ENCODE assay signal across 14 mouse cellular contexts in genomic region chr15:85683271-85683670, GRCm38 (mm10). TPM values are rescaled to one million over a fixed set of nuclear protein-coding genes. Genes with fewer than 3 reads are reported as not detected.
DNase-seq lines count a peak whose midpoint lies in the region; ATAC-seq and TF ChIP-seq lines count a peak whose summit lies in the region.
"Had no signal": no experiment of that assay in that cellular context is flagged by ENCODE, and none has a peak within 500 bp of the region (broad histone marks: within the 10 kb centered on the region; RNA-seq: fewer than 3 reads in every experiment).

No protein-coding gene starts in this region.

- H3K79me2 ChIP-seq in heart, adult 2 months (replicated peaks; ENCODE audit: control insufficient read depth, insufficient read depth, low read length) = peaks cover 15% of the 10 kb centered on the region

- no peaks in the 10 kb centered on the region for H3K27me3 ChIP-seq in heart, adult 2 months (ENCODE audit: control insufficient read depth, insufficient read depth, low read length)
- no peaks in the 10 kb centered on the region for H3K27me3 ChIP-seq in hindbrain, postnatal 0 days (ENCODE audit: insufficient read depth, low read length)
- no peaks in the 10 kb centered on the region for H3K27me3 ChIP-seq in small intestine, adult 2 months (ENCODE audit: control insufficient read depth, insufficient read depth, low read length)
- no peaks in the 10 kb centered on the region for H3K27me3 ChIP-seq in thymus, adult 2 months (ENCODE audit: control insufficient read depth, insufficient read depth, low read length)
- H3K27me3 ChIP-seq: forebrain, embryonic 13.5 days had no signal

- intact Hi-C loops in heart, adult 2 months (cut with DNase I) = no loop called here
- intact Hi-C loops in left cerebral cortex, adult 2 months (cut with DNase I) = no loop called here
- intact Hi-C loops in left cerebral cortex, postnatal 36 days (cut with DNase I) = no loop called here

- H3K4me1 ChIP-seq in heart, adult 2 months (ENCODE audit: control insufficient read depth, insufficient read depth, low read length) = peaks cover 52% of the 10 kb centered on the region
- H3K4me1 ChIP-seq in hindbrain, postnatal 0 days (ENCODE audit: insufficient read depth, low read length) = peaks cover 20% of the 10 kb centered on the region
- H3K4me1 ChIP-seq in small intestine, adult 2 months (ENCODE audit: control insufficient read depth, insufficient read depth, insufficient read length, low read length) = peaks cover 44% of the 10 kb centered on the region
- H3K4me1 ChIP-seq in thymus, adult 2 months (replicated peaks; ENCODE audit: control insufficient read depth, insufficient read depth, low read length) = no peaks in the 10 kb centered on the region
- H3K4me1 ChIP-seq: liver, embryonic 15.5 days; megakaryocyte, embryonic 14.5 days had no signal

- TF ChIP-seq EP300 in heart, adult 2 months (IDR thresholded peaks at IDR 0.05; ENCODE audit: insufficient read depth, low read depth, low read length) = no peak

- no peak overlapping the region for H3K4me3 ChIP-seq in heart, adult 2 months
- H3K4me3 ChIP-seq in left cerebral cortex, adult 2 months = peak overlapping the region; percentile 28
- H3K4me3 ChIP-seq in hindbrain, postnatal 0 days (ENCODE audit: low read length) = no peak overlapping the region
- H3K4me3 ChIP-seq in small intestine, adult 2 months (ENCODE audit: low read depth, low read length) = peak overlapping the region; percentile 22
- H3K4me3 ChIP-seq in thymus, adult 2 months (ENCODE audit: control insufficient read depth, insufficient read depth, low read length) = no peak overlapping the region
- H3K4me3 ChIP-seq: forebrain, embryonic 13.5 days; liver, embryonic 15.5 days; megakaryocyte, embryonic 14.5 days had no signal

- peak overlapping the region; percentile 30; the same call in 1 of the 2 replicates for H3K4me2 ChIP-seq in hindbrain, postnatal 0 days (ENCODE audit: low read depth, low read length)
- H3K4me2 ChIP-seq: forebrain, embryonic 13.5 days; liver, embryonic 15.5 days had no signal

- WGBS in heart, adult 2 months = 78% methylated on average over 6 of the region's 6 CpGs
- WGBS in hindbrain, postnatal 0 days = 76% methylated on average over 6 of the region's 6 CpGs
- WGBS in small intestine, adult 2 months = 78% methylated on average over 6 of the region's 6 CpGs
- WGBS in thymus, adult 2 months = 94% methylated on average over 6 of the region's 6 CpGs

- no peak for DNase-seq in heart, adult 2 months
- DNase-seq in heart, adult 18-20 months = no peak
- no peak for DNase-seq in left cerebral cortex, adult 2 months (ENCODE audit: extremely low spot score in 1 of 2, low spot score in 2 of 2)
- DNase-seq in left cerebral cortex, postnatal 36 days (ENCODE audit: low spot score in 2 of 2) = no peak
- no peak for DNase-seq in hindbrain, postnatal 0 days (ENCODE audit: low spot score)
- DNase-seq in thymus, adult 2 months = no peak
- DNase-seq: cerebellum, postnatal 14 days; lung, postnatal 14 days; thymus, adult 18-20 months had no signal

- H3K36me3 ChIP-seq in heart, adult 2 months (ENCODE audit: control insufficient read depth, insufficient read depth, low read length) = peaks cover 62% of the 10 kb centered on the region
- H3K36me3 ChIP-seq in hindbrain, postnatal 0 days (ENCODE audit: insufficient read depth, low read length) = peaks cover 15% of the 10 kb centered on the region; the same call in 1 of the 2 replicates
- H3K36me3 ChIP-seq in small intestine, adult 2 months (ENCODE audit: control insufficient read depth, insufficient read depth, low read length) = peaks cover 63% of the 10 kb centered on the region
- peaks cover 17% of the 10 kb centered on the region for H3K36me3 ChIP-seq in thymus, adult 2 months (ENCODE audit: control insufficient read depth, insufficient read depth, low read length)
- H3K36me3 ChIP-seq: liver, embryonic 15.5 days had no signal

- no peak for ATAC-seq in hindbrain, postnatal 0 days
- ATAC-seq: forebrain, embryonic 13.5 days had no signal

- peak overlapping the region; percentile 30 for H3K9ac ChIP-seq in heart, adult 2 months (ENCODE audit: low read depth, low read length)
- H3K9ac ChIP-seq in hindbrain, postnatal 0 days (replicated peaks; ENCODE audit: low read length) = no peak overlapping the region
- H3K9ac ChIP-seq: forebrain, embryonic 13.5 days; liver, embryonic 15.5 days had no signal

- H3K9me3 ChIP-seq in hindbrain, postnatal 0 days (ENCODE audit: low read length) = no peaks in the 10 kb centered on the region
- H3K9me3 ChIP-seq: forebrain, embryonic 13.5 days; liver, embryonic 15.5 days; megakaryocyte, embryonic 14.5 days had no signal

- TF ChIP-seq CTCF in heart, adult 2 months (IDR thresholded peaks at IDR 0.05) = no peak
- no peak for TF ChIP-seq CTCF in left cerebral cortex, adult 2 months (IDR thresholded peaks at IDR 0.05)
- TF ChIP-seq CTCF in hindbrain, postnatal 0 days (IDR thresholded peaks at IDR 0.05; ENCODE audit: low read depth) = no peak
- no peak for TF ChIP-seq CTCF in small intestine, adult 2 months (IDR thresholded peaks at IDR 0.05; ENCODE audit: extremely low read depth, insufficient read length, insufficient replicate concordance, low read depth, low read length)
- TF ChIP-seq CTCF in thymus, adult 2 months (IDR thresholded peaks at IDR 0.05; ENCODE audit: borderline replicate concordance, control insufficient read depth, extremely low read depth, insufficient read depth, low read length, poor library complexity) = no peak

- peak overlapping the region; percentile 89 for H3K27ac ChIP-seq in heart, adult 2 months
- H3K27ac ChIP-seq in left cerebral cortex, adult 2 months = peak overlapping the region; percentile 48
- H3K27ac ChIP-seq in hindbrain, postnatal 0 days = peak overlapping the region; percentile 45; the same call in 1 of the 2 replicates
- H3K27ac ChIP-seq in small intestine, adult 2 months (ENCODE audit: insufficient read depth, low read depth, low read length) = peak overlapping the region; percentile 90
- no peak overlapping the region for H3K27ac ChIP-seq in thymus, adult 2 months (ENCODE audit: control insufficient read depth, insufficient read depth, low read length)
- H3K27ac ChIP-seq: forebrain, embryonic 13.5 days; liver, embryonic 15.5 days had no signal

- no peak for TF ChIP-seq POLR2A in heart, adult 2 months (IDR thresholded peaks at IDR 0.05; ENCODE audit: insufficient read depth, low read depth, low read length)
- no peak for TF ChIP-seq POLR2A in small intestine, adult 2 months (IDR thresholded peaks at IDR 0.05; ENCODE audit: low read depth, low read length)
- TF ChIP-seq POLR2A in thymus, adult 2 months (IDR thresholded peaks at IDR 0.05; ENCODE audit: control insufficient read depth, extremely low read depth, insufficient read depth, low read length, poor library complexity) = no peak

RNA-seq across cellular contexts. Expression of gene Ppara, which starts 51.5 kb away (rescaled TPM):
- total RNA-seq in heart, adult 2 months (2021) = 10 to 100 TPM; 53.1 to 60.7 TPM
- polyA plus RNA-seq in heart, adult 2 months (2012; rRNA removed) = 12.9 and 25.4 TPM in 2 replicates
- total RNA-seq in heart, adult 18-20 months (2021) = 10 to 100 TPM; 73.1 to 74.9 TPM
- 1 to 10 TPM; 3.6 TPM for total RNA-seq in left cerebral cortex, adult 2 months (2021)
- 1 to 10 TPM; 4.6 to 4.9 TPM for total RNA-seq in left cerebral cortex, postnatal 36 days (2021)
- 1.2 and 6.6 TPM in 2 replicates for total RNA-seq in hindbrain, postnatal 0 days (2014; rRNA removed)
- polyA plus RNA-seq in hindbrain, postnatal 0 days (2015; fragmentation: Nextera tagmentation; extraction: Ambion mirVana) = 1.9 and 2.7 TPM in 2 replicates
- polyA plus RNA-seq in small intestine, adult 2 months (2012; rRNA removed) = 3.7 and 7.2 TPM in 2 replicates
- polyA plus RNA-seq in thymus, adult 2 months (2012; rRNA removed) = 1.3 and 1.9 TPM in 2 replicates
- total RNA-seq: monocyte, adult 5-6 weeks had no signal

Comparison
In these comparisons a context has a peak if more than half of its experiments do, and no peak if none do; other contexts are left out.
1. H3K4me3 ChIP-seq: peak in left cerebral cortex, adult 2 months (single experiment) and small intestine, adult 2 months (single experiment); none in heart, adult 2 months (single experiment), hindbrain, postnatal 0 days (single experiment) and thymus, adult 2 months (single experiment).